Mouse (Mus musculus): ENCODE data around the gene Dip2c.

DNA sequence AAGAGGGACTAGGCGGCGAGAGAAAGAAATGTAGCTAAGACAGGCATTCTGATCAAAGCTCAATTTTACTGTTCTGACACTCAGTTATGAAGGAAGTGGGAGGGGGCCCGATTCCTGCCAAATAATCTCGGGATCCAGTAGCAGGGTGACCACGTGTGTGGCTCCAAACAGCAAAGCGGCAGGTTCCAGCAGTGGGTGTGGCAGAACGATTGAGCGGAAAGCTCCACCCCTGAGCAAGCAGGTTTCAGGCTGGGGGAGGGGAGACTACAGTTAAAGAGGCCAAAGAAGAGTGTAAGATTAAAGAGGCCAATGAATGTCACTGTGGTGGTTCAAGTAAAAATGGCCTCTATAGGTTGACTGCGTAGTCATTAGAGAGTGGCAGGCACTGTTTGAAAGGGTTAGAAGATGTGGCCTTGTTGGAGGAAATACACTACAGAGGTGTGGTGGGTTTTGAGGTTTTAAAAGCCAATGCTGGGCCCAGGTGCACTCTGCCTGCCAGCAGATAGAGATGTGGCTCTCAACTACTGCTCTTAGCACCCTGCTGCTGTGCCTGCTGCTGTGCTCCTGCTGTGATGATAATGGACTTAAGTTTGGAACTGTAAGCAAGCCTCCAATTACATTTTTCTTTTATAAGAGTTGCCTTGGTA is 271.5 kb downstream of the Dip2c start:
- TF ChIP-seq CTCF (IDR thresholded peaks at IDR 0.05; ENCODE audit: low read depth, low read length) = no peak
- TF ChIP-seq EP300 (IDR thresholded peaks at IDR 0.05; ENCODE audit: insufficient read depth, low read depth, low read length) = peak; percentile 21; the same call in 1 of the 2 replicates
- no peak for TF ChIP-seq POLR2A (IDR thresholded peaks at IDR 0.05; ENCODE audit: insufficient read depth, low read length)
